Mouse (Mus musculus) layer of hippocampus, adult 2 months (tissue): ENCODE results near the gene Hhatl. TPM values are rescaled to one million over a fixed set of nuclear protein-coding genes. Genes with fewer than 3 reads are reported as not detected.

Experiments
- DNase-seq, 2 experiments: peaks; one replicate each; pipeline ENCODE4 v3.0.0; 2022; ENCODE audit warnings: low spot score in 2 of 2
- H3K27ac ChIP-seq: fragments of 200-600 bp; 2 replicates; pipeline ENCODE4 v1.8.1; 2022
- H3K4me3 ChIP-seq: fragments of 200-600 bp; 2 replicates; pipeline ENCODE4 v1.8.1; 2022; ENCODE audit warnings: mild to moderate bottlenecking
- CTCF ChIP-seq: fragments of 200-600 bp; conservative IDR thresholded peaks from 2 replicates; pipeline ENCODE4 v1.8.1; 2022; ENCODE audit warnings: antibody characterized with exemption, mild to moderate bottlenecking, moderate library complexity
- total RNA-seq, 2 experiments: library from RNA; stranded (reverse); gene quantifications; 2 replicates each; pipeline ENCODE4 v1.2.3; 2021

Gene Hhatl
- total RNA-seq, 2 experiments from 2014 or later, result 15.6 to 19.9 TPM

DNA sequence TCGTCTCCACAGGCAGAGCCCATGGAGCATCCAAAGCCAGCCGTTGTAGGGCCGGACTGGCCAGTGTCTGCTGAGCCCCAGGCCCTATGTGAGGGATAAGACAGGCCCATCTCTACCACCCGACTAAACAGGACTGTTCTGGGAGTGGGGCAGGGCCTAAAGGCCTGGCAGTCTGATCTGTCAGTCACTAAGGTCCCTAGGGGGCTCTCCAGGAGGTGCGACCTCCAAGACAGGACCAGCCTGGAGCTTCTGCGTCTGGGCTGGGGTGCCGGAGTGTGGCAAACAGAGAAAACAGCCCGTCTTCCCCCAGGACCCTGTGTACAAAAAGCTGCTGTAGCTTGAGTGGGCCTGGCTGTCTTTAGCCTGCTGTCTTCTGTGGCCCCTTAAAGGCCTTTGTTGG, 30.5 kb downstream of the Hhatl start:
- DNase-seq, result no peak
- TF ChIP-seq CTCF, result no peak
- Histone ChIP-seq H3K4me3 (peak overlapping the region; percentile 82; the same call in 1 of the 2 replicates), H3K27ac (peak overlapping the region; percentile 98; the same call in 1 of the 2 replicates)

DNA sequence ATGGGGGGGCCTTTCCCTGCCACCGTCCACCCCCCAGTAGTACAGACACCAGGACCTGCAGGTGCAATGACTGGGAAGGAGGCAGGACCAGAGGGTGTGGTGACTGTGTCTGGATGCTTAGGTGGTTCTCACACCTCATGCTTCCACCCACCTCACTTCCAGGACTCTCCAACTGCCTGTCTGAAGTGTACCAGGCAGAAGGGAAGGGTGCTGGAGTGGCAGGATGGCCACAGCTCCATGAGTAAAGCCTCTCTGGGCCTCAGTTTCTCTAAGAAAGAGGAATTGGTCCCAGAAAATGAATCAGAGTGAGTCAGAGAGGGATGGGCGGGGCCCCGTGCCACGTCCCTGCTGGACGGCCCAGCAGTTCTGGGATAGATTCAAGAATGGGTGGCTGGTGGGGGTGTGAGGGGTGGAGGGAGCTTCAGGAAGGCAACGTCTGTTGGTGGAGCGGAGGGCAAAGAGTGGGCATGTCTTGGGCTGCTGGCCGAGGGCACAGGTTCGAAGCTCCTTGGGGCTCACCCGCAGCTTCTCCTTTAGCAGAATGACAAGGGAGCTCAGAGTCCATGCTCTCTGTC, 31.1 kb downstream of the Hhatl start:
- peak overlapping the region; percentile 98 for H3K27ac ChIP-seq
- H3K4me3 ChIP-seq, result peak overlapping the region; percentile 82
- TF ChIP-seq CTCF, result no peak
- no peak for DNase-seq

DNA sequence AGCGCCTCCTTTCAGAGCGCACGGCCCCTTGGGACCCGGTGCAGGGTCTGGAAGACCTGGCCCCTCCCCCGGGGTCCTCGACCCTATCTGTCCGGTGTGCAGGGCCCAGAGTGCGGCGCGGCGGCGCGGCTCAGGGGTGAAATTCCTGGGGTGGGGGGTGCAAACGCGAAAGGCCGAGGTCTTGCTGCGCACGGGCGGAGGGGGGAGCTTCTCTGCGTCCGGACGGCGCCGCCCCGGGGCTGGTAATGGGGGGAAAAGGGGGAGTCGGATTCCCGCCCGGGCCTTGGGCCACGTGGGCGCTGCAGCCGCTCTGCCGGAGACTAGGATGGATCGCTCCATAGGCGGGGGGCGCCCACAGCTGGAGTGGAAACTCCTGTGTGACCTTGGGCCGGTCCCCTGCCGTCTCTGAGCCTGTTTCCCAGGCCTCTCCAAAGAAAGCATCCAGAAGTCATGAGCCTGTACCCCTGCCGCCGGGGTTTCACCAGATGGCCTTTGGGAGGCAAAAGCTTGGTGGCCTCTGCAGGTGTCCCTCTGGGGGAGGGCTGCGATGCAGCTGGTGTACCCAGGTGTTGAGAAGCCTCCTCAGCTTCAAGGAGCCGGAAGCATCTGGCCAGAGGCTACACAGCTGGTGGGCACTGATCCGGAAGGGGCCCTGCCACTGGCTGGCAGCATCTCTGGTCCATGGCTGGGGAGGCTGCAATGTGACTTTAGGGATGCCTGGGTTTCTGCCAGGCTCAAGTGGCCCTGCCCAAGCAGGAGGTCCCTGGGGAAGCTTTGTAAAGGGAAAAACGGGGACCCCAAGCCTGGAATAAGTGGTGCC, 31.8 kb downstream of the Hhatl start:
- Histone ChIP-seq H3K4me3 (peak overlapping the region; percentile 82), H3K27ac (peak overlapping the region; percentile 98)
- DNase-seq, result peak in 1 of 2 experiments; percentile 52
- no peak for TF ChIP-seq CTCF

DNA sequence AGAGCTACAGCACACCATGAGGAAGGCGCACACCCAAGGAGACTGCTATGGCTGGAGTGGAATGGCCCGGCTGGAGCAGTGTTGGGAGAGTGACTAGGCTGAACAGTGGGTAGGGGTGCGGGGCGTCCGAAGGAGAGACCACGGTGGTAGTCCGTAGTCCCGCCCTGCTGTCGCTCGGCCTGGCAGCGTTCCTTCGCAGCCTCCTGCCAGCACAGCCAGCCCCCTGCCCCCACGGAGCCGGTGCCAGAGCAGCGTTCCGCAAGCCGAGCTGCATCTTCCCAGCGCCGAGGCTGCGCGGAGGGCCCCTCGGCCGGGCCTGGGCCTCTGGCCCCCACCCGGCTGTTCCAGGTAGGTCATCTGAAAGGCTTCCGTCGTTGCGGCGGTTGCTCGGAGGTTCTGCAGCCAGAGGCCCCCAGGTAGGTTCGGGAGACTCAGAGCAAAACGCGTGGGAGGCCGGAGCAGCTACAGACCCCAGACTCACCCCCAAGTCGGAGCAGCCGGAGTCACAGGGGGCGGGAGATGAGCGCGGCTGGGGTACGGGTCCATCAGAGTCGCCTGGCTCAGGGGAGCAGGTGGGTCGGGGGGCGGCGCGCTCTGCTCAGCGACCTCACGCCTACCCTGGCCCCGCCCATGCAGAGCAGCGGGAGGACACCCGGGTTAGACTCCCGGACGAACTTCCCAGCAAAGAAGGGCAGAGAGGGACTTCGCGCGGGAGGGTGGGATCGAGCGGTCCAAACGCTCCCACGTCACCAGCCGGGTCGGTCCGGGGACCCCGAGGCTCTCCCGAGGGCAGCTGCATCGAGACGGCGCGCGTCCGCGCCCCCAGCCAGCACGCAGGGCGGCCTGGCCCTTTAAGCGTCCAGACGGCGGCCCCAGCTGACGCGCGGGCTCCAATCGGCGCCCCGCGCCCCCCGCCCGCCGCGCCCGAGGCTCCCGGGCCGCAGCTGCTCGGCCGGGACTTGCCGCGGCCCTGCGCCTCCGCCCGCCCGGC, 32.9 kb downstream of the Hhatl start, which contains the start of gene Zfp651:
Zfp651 (plus strand) TSS at position 240 of the 991 bp plus-strand sequence.
- TF ChIP-seq CTCF, result 0 out of 2 replicates have a peak, but pooled peaks have one; percentile 14
- Histone ChIP-seq H3K27ac (peak within 1 kb of the TSS; percentile 98), H3K4me3 (peak within 1 kb of the TSS; percentile 82)
- DNase-seq, result peak; percentile 65 to 74

DNA sequence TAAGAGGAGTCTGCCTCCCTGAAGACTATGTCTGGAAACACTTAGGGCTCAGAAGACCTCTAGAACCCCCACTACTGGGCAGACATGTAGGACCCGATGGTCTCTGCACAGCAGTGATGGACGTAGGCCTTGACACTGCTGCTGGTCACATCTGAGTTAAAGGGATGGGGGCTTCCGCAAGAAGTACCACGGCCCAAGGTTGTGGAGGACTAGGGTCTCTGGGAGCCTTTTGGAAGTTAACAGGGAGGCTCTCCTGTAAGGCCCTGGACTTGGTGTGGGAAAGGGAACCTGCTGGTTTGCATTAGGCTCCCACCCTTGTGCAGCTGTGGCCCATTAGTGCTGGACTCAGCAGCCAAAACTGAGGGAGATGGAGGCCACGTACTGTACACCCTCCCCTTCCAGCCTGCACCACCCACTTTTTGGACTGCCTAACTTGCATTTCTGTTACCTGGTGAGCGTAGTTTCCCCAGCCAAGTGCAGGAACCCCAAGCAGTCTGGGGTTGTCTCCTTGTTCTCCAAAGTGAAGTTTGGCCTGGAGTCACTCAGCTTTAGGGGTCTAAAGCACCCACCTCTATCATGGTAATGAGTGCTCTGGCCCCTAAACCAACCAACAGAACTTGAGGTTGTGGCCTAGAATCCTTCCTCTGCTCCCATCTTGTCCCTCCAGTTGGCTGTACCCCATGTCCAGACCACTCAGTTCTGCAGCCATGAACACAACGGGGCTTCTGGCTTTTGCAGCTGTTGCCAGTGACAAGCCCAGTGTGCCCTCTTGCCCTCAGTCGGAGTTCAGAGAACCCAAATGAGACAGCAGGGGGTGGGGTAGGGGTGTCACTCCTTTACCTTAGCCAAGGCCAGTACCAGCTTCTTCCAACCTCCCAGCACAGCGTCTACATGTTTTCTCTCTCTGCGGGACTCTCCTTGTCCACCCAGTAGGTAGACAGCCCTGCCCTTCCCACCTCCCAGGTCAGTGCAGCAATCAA, 34.2 kb downstream of the Hhatl start:
- H3K27ac ChIP-seq, result peak overlapping the region; percentile 97
- H3K4me3 ChIP-seq, result peak overlapping the region; percentile 82
- peak in 1 of 2 experiments; percentile 29 for DNase-seq
- no peak for TF ChIP-seq CTCF

DNA sequence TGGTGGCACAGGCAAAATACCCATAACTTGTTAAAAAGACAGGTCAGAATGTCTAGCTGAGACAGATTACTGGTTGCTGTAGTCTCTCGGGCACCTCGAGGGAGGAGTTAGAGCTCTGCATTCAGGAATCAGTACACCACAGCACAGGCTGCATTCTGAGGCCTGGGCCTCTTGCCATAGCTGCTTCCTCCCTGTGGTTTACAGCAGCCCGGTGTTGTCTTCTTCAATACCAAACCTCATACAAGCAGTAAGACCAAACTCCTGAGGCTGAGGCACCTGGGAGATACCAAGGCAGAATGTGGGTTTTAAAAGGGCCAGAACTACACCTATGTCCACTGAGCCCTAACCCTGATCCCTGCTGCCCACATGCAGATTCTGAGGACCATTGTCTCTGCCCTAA, 34.9 kb downstream of the Hhatl start:
- peak in 1 of 2 experiments; percentile 42 for DNase-seq
- TF ChIP-seq CTCF, result no peak
- H3K27ac ChIP-seq, result peak overlapping the region; percentile 97; the same call in 1 of the 2 replicates
- H3K4me3 ChIP-seq, result no peak overlapping the region

DNA sequence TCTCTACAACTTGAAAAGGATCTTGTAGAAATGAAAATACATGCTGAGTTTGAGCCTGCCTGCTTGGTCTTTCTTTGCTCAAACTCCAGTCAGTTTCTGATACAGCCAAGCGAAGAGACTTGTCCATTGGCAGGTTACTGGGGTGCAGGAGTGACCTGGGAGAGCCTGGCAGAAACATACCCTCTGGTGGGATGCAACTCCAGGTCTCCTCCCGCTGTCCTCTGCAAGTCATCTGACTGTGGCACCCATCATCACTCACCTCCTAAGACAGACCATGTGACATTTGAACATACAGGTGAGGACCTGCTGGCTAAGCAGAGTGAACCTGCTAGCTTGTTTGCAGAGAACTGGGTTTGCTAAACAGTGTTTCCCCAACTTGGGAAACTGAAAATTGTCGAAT, 35.5 kb downstream of the Hhatl start:
- no peak for TF ChIP-seq CTCF
- no peak overlapping the region for H3K4me3 ChIP-seq
- H3K27ac ChIP-seq, result peak overlapping the region; percentile 97; the same call in 1 of the 2 replicates
- no peak for DNase-seq

DNA sequence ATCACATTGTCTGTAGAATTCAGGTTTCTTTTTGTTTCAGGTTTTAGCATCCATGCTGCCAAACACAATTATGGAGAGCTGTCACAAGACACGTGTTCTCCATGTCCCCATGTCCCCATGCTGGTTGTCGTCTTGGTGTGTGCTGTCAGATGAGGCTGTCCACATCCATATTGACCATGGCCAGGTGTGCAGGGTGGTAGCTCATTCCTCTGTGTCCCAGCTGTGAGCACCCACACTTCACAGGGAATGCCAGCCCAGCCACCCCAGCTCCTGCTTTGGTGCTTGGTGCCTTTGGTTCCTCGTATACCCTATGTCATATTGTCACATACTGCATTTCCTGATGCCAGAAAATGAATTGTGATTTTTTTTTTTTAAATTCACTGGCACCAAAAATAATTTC, 37.7 kb downstream of the Hhatl start:
- TF ChIP-seq CTCF, result no peak
- no peak overlapping the region for H3K4me3 ChIP-seq
- DNase-seq, result no peak
- H3K27ac ChIP-seq, result no peak overlapping the region

DNA sequence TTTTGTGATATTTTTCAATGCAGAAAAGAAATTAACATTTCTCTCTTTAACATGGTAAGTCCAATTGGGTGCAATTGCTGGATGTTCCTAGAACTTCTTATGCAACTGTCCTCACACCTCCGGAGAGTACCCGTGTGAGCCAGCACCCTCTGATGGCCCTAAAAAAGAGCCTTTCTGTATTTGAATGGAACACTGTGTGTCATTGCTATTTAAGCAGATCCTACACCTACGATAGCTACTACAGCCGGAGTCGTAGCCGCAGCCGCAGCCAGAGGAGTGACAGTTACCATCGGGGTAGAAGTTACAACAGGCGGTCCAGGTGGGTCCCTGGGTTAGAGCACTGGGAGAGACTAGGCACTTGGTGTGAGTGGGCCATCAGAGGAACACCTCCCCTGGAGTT, 39.5 kb downstream of the Hhatl start:
- H3K4me3 ChIP-seq, result no peak overlapping the region
- peak overlapping the region; percentile 54; the same call in 1 of the 2 replicates for H3K27ac ChIP-seq
- no peak for TF ChIP-seq CTCF
- DNase-seq, result no peak

DNA sequence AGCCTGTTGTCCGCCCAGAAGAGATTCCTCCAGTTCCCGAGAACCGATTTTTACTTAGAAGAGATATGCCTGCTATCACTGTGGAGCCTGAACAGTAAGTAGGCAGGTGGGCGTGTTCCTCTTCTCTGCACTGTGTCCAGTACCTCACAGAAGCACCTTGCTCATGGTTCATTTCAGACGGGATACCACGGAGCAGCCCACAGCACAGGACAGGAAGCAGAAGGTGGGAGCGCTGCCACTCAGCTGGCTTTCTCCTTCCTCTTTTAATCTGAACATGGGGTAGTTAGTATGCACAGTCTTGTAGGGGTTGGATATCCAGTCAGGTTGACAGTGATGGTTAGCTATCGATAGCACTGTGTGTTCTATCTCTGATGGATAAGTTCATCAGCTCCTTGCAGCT, 48.3 kb downstream of the Hhatl start:
- Histone ChIP-seq H3K4me3 (no peak overlapping the region), H3K27ac (no peak overlapping the region)
- TF ChIP-seq CTCF, result no peak
- DNase-seq, result no peak

DNA sequence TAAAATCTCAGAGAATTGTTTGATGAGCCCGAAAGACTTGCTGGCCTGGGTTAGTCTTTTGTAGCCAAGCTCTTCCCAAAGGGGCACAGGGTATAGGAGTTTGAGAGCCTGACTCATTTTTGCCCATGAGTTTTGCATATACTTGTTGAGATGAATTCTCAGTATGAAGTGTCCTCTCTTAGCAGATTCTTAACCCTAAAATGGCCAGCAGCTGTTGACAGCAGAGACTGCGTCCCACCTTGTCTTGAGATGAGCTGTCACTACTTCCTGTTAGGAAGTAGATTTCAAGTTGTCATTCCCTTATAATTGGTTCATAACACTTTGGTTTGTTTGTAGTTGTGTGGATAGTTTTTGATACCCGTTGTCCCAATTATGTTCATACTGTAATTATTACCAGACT, 51.1 kb downstream of the Hhatl start:
- no peak for TF ChIP-seq CTCF
- Histone ChIP-seq H3K27ac (no peak overlapping the region), H3K4me3 (no peak overlapping the region)
- DNase-seq, result no peak
